Mouse (Mus musculus) forebrain, embryonic 13.5 days (tissue): Measurements from ENCODE around the gene Dcps. TPM values are rescaled to one million over a fixed set of nuclear protein-coding genes. Genes with fewer than 3 reads are reported as not detected.

Experiments used
- ATAC-seq: fragments of 200-750 bp; cut with Nextera tagmentation; 2 replicates; pipeline ENCODE4 v1.8.0; 2017
- H3K27ac ChIP-seq: fragments of 300-500 bp; sonication (generic); 2 replicates; pipeline ENCODE4 v1.5.1; 2015; ENCODE audit warnings: inconsistent platforms, mild to moderate bottlenecking, moderate library complexity
- H3K27me3 ChIP-seq: fragments of 300-500 bp; sonication (generic); 2 replicates; pipeline ENCODE4 v1.6.1; 2015; ENCODE audit warnings: mild to moderate bottlenecking, inconsistent platforms
- H3K36me3 ChIP-seq: fragments of 300-500 bp; sonication (generic); 2 replicates; pipeline ENCODE4 v1.6.1; 2015; ENCODE audit warnings: mild to moderate bottlenecking, inconsistent platforms; ENCODE audit not compliant: poor library complexity, severe bottlenecking
- H3K4me1 ChIP-seq: fragments of 300-500 bp; sonication (generic); 2 replicates; pipeline ENCODE4 v1.6.1; 2015; ENCODE audit warnings: inconsistent platforms
- H3K4me2 ChIP-seq: fragments of 300-500 bp; sonication (generic); 2 replicates; pipeline ENCODE4 v1.6.1; 2015; ENCODE audit warnings: inconsistent platforms, mild to moderate bottlenecking, moderate library complexity
- H3K4me3 ChIP-seq: fragments of 300-500 bp; sonication (generic); 2 replicates; pipeline ENCODE4 v1.5.1; 2015; ENCODE audit warnings: mild to moderate bottlenecking, inconsistent platforms
- H3K9ac ChIP-seq: fragments of 300-500 bp; sonication (generic); 2 replicates; pipeline ENCODE4 v1.6.1; 2015; ENCODE audit warnings: mild to moderate bottlenecking, inconsistent platforms
- H3K9me3 ChIP-seq: fragments of 300-500 bp; sonication (generic); replicated peaks from 2 replicates; pipeline ENCODE4 v1.6.1; 2016; ENCODE audit warnings: inconsistent platforms
- WGBS: fragments of 180-500 bp; shearing (Covaris S2); methylation state at CpG from one replicate; pipeline ENCODE4 v1.1.7; 2015; 5-methylcytosine and 5-hydroxymethylcytosine counted together
- polyA plus RNA-seq: library from polyadenylated mRNA; unstranded; fragments of >200 nt; fragmentation: Nextera tagmentation; extraction: Ambion mirVana; gene quantifications from 2 replicates; pipeline ENCODE4 v1.2.1, GENCODE M21; 2015

Gene Dcps
- 94.4 and 100 TPM in 2 replicates for polyA plus RNA-seq

- Histone ChIP-seq H3K27me3 (no peaks in the 10 kb centered on the region), H3K9me3 (no peaks in the 10 kb centered on the region), H3K4me2 (peak within 1 kb of the TSS; percentile 69), H3K27ac (peak within 1 kb of the TSS; percentile 86), H3K9ac (peak within 1 kb of the TSS; percentile 66), H3K4me3 (peak within 1 kb of the TSS; percentile 59), H3K36me3 (peaks cover 5% of the 10 kb centered on the region), H3K4me1 (peaks cover 21% of the 10 kb centered on the region)
- ATAC-seq: peak; percentile 98
- under 1% methylated on average over 38 of the region's 38 CpGs for WGBS
Observed at GRCm38 (mm10) chr9:35175251-35176123, at the start of gene Dcps. Dcps (minus strand) TSS chr9:35176061.

- no peak for ATAC-seq
- Histone ChIP-seq H3K36me3 (peaks cover 70% of the 10 kb centered on the region), H3K4me3 (no peak overlapping the region), H3K27ac (no peak overlapping the region), H3K27me3 (no peaks in the 10 kb centered on the region), H3K9me3 (no peaks in the 10 kb centered on the region), H3K4me1 (no peaks in the 10 kb centered on the region), H3K4me2 (no peak overlapping the region), H3K9ac (no peak overlapping the region)
- WGBS: 95% methylated on average over 3 of the region's 3 CpGs
Observed at GRCm38 (mm10) chr9:35223466-35223865, 47.6 kb upstream of the Dcps start.

- Histone ChIP-seq H3K27ac (no peak overlapping the region), H3K9ac (no peak overlapping the region), H3K4me2 (no peak overlapping the region), H3K27me3 (no peaks in the 10 kb centered on the region), H3K4me3 (no peak overlapping the region), H3K9me3 (no peaks in the 10 kb centered on the region), H3K4me1 (no peaks in the 10 kb centered on the region), H3K36me3 (peaks cover 88% of the 10 kb centered on the region)
- 81% methylated on average over 1 of the region's 1 CpGs for WGBS
- no peak for ATAC-seq
Observed at GRCm38 (mm10) chr9:35217963-35218362, 42.1 kb upstream of the Dcps start.

GRCm38 (mm10) chr9:35211573-35212511 lies 36.0 kb upstream of the Dcps start:
- Histone ChIP-seq H3K9ac (peak overlapping the region; percentile 83), H3K36me3 (peaks cover 55% of the 10 kb centered on the region), H3K4me1 (peaks cover 22% of the 10 kb centered on the region), H3K27me3 (no peaks in the 10 kb centered on the region), H3K4me2 (peak overlapping the region; percentile 94), H3K4me3 (peak overlapping the region; percentile 80), H3K9me3 (no peaks in the 10 kb centered on the region), H3K27ac (peak overlapping the region; percentile 45; the same call in 1 of the 2 replicates)
- 36% methylated on average over 26 of the region's 26 CpGs for WGBS
- ATAC-seq: no peak

- H3K27me3 ChIP-seq: no peaks in the 10 kb centered on the region
- H3K27ac ChIP-seq: peak within 1 kb of the TSS; percentile 92
- peaks cover 56% of the 10 kb centered on the region for H3K36me3 ChIP-seq
- peak within 1 kb of the TSS; percentile 94 for H3K4me2 ChIP-seq
- ATAC-seq: peak; percentile 100
- 1% methylated on average over 72 of the region's 72 CpGs for WGBS
- peaks cover 22% of the 10 kb centered on the region for H3K4me1 ChIP-seq
- peak within 1 kb of the TSS; percentile 86 for H3K9ac ChIP-seq
- peak within 1 kb of the TSS; percentile 80 for H3K4me3 ChIP-seq
- H3K9me3 ChIP-seq: no peaks in the 10 kb centered on the region
Observed at GRCm38 (mm10) chr9:35210542-35211474, 34.9 kb upstream of the Dcps start, which contains the start of gene Foxred1. Foxred1 (minus strand) TSS chr9:35211055.

- H3K9me3 ChIP-seq: no peaks in the 10 kb centered on the region
- no peaks in the 10 kb centered on the region for H3K27me3 ChIP-seq
- WGBS: 94% methylated on average over 2 of the region's 2 CpGs
- H3K27ac ChIP-seq: no peak overlapping the region
- peaks cover 50% of the 10 kb centered on the region for H3K36me3 ChIP-seq
- ATAC-seq: no peak
- H3K4me1 ChIP-seq: peaks cover 12% of the 10 kb centered on the region
- no peak overlapping the region for H3K9ac ChIP-seq
- H3K4me2 ChIP-seq: no peak overlapping the region
- H3K4me3 ChIP-seq: no peak overlapping the region
Observed at GRCm38 (mm10) chr9:35204421-35204820, 28.6 kb upstream of the Dcps start.

- no peaks in the 10 kb centered on the region for H3K27me3 ChIP-seq
- no peak overlapping the region for H3K9ac ChIP-seq
- no peak overlapping the region for H3K27ac ChIP-seq
- 68% methylated on average over 3 of the region's 3 CpGs for WGBS
- no peak for ATAC-seq
- peaks cover 9% of the 10 kb centered on the region for H3K4me1 ChIP-seq
- H3K9me3 ChIP-seq: no peaks in the 10 kb centered on the region
- peaks cover 50% of the 10 kb centered on the region for H3K36me3 ChIP-seq
- no peak overlapping the region for H3K4me3 ChIP-seq
- no peak overlapping the region for H3K4me2 ChIP-seq
Observed at GRCm38 (mm10) chr9:35203536-35203935, 27.7 kb upstream of the Dcps start.

GRCm38 (mm10) chr9:35200529-35201060 lies 24.7 kb upstream of the Dcps start:
- H3K9ac ChIP-seq: no peak overlapping the region
- H3K36me3 ChIP-seq: peaks cover 21% of the 10 kb centered on the region
- no peak for ATAC-seq
- H3K4me1 ChIP-seq: peaks cover 9% of the 10 kb centered on the region
- H3K4me2 ChIP-seq: peak overlapping the region; percentile 75
- peak overlapping the region; percentile 61 for H3K4me3 ChIP-seq
- WGBS: 56% methylated on average over 9 of the region's 9 CpGs
- no peak overlapping the region for H3K27ac ChIP-seq
- H3K9me3 ChIP-seq: no peaks in the 10 kb centered on the region
- H3K27me3 ChIP-seq: no peaks in the 10 kb centered on the region

- Histone ChIP-seq H3K4me3 (peak within 1 kb of the TSS; percentile 61), H3K4me1 (peaks cover 9% of the 10 kb centered on the region), H3K27me3 (no peaks in the 10 kb centered on the region), H3K27ac (no peak within 1 kb of the TSS), H3K36me3 (peaks cover 14% of the 10 kb centered on the region), H3K4me2 (peak within 1 kb of the TSS; percentile 75), H3K9me3 (no peaks in the 10 kb centered on the region), H3K9ac (peak within 1 kb of the TSS; percentile 79)
- WGBS: 1% methylated on average over 36 of the region's 44 CpGs
- peak; percentile 94 for ATAC-seq
Observed at GRCm38 (mm10) chr9:35199772-35200471, 24.1 kb upstream of the Dcps start, which contains the start of the genes Srpr and Tirap. Srpr (plus strand) TSS chr9:35200175. Tirap (minus strand) TSS chr9:35200291.

- peak; percentile 46 for ATAC-seq
- Histone ChIP-seq H3K9me3 (no peaks in the 10 kb centered on the region), H3K9ac (peak overlapping the region; percentile 79), H3K27ac (no peak overlapping the region), H3K4me2 (peak overlapping the region; percentile 75), H3K4me1 (peaks cover 9% of the 10 kb centered on the region), H3K4me3 (peak overlapping the region; percentile 61), H3K36me3 (peaks cover 7% of the 10 kb centered on the region), H3K27me3 (no peaks in the 10 kb centered on the region)
- 25% methylated on average over 18 of the region's 18 CpGs for WGBS
Observed at GRCm38 (mm10) chr9:35198945-35199771, 23.3 kb upstream of the Dcps start.
